Mouse (Mus musculus) limb, embryonic 14.5 days (tissue): ENCODE data around the gene Sec22c. TPM values are rescaled to one million over a fixed set of nuclear protein-coding genes. Genes with fewer than 3 reads are reported as not detected.

Experiments used
- ATAC-seq: fragments of 200-750 bp; cut with Nextera tagmentation; 2 replicates; pipeline ENCODE4 v1.8.0; 2017; ENCODE audit warnings: low read depth, moderate number of reproducible peaks, moderate TSS enrichment; ENCODE audit not compliant: low FRiP score
- DNase-seq: peaks from one replicate; pipeline ENCODE4 v3.0.0-alpha.2; 2015; ENCODE audit warnings: low spot score
- H3K27ac ChIP-seq: fragments of 300-500 bp; sonication (generic); replicated peaks from 2 replicates; pipeline ENCODE4 v1.5.1; 2014; ENCODE audit warnings: low read depth, mild to moderate bottlenecking, low read length, moderate library complexity, mixed read lengths
- H3K27me3 ChIP-seq: fragments of 300-500 bp; sonication (generic); 2 replicates; pipeline ENCODE4 v1.6.1; 2014; ENCODE audit warnings: low read length, mixed read lengths; ENCODE audit not compliant: control insufficient read depth, insufficient read depth
- H3K36me3 ChIP-seq: fragments of 300-500 bp; sonication (generic); 2 replicates; pipeline ENCODE4 v1.6.1; 2014; ENCODE audit warnings: mild to moderate bottlenecking, low read length, moderate library complexity, mixed read lengths; ENCODE audit not compliant: control insufficient read depth, insufficient read depth
- H3K4me1 ChIP-seq: fragments of 300-500 bp; sonication (generic); 2 replicates; pipeline ENCODE4 v1.6.1; 2014; ENCODE audit warnings: antibody characterized with exemption, low read length, mixed read lengths; ENCODE audit not compliant: control insufficient read depth, insufficient read depth
- H3K4me2 ChIP-seq: fragments of 300-500 bp; sonication (generic); replicated peaks from 2 replicates; pipeline ENCODE4 v1.6.1; 2014; ENCODE audit warnings: low read depth, mild to moderate bottlenecking, low read length, moderate library complexity; ENCODE audit not compliant: severe bottlenecking
- H3K4me3 ChIP-seq: fragments of 300-500 bp; sonication (generic); replicated peaks from 2 replicates; pipeline ENCODE4 v1.5.1; 2014; ENCODE audit warnings: low read length
- H3K9ac ChIP-seq: fragments of 300-500 bp; sonication (generic); 2 replicates; pipeline ENCODE4 v1.6.1; 2014; ENCODE audit warnings: mild to moderate bottlenecking, low read depth, low read length, moderate library complexity; ENCODE audit not compliant: severe bottlenecking
- H3K9me3 ChIP-seq: fragments of 300-500 bp; sonication (generic); 2 replicates; pipeline ENCODE4 v1.6.1; 2016; ENCODE audit warnings: low read length; ENCODE audit not compliant: control insufficient read depth
- POLR2A ChIP-seq: fragments of 200-500 bp; IDR thresholded peaks from 2 replicates; pipeline ENCODE4 v1.8.0; 2012; ENCODE audit warnings: inconsistent platforms, mild to moderate bottlenecking, moderate library complexity, borderline replicate concordance; ENCODE audit not compliant: insufficient read depth, insufficient read length; ENCODE audit errors: extremely low read depth
- WGBS: fragments of 180-500 bp; shearing (Covaris S2); extraction: QIAGEN DNeasy Blood & Tissue Kit; methylation state at CpG from one replicate; pipeline ENCODE4 v1.1.7; 2014; 5-methylcytosine and 5-hydroxymethylcytosine counted together
- polyA plus RNA-seq, 2 experiments: library from polyadenylated mRNA; depleted of rRNA in 1 of 2; stranded (reverse) in 1 of 2; unstranded in 1 of 2; fragments of >200 nt; fragmentation: Nextera tagmentation in 1 of 2; extraction: Ambion mirVana in 1 of 2; gene quantifications; 2 replicates each; pipeline versions ENCODE4 v1.2.1 to v1.2.3; 2012 to 2014

Gene Sec22c
- polyA plus RNA-seq, 2 experiments: 10.8 to 11.4 TPM

DNA sequence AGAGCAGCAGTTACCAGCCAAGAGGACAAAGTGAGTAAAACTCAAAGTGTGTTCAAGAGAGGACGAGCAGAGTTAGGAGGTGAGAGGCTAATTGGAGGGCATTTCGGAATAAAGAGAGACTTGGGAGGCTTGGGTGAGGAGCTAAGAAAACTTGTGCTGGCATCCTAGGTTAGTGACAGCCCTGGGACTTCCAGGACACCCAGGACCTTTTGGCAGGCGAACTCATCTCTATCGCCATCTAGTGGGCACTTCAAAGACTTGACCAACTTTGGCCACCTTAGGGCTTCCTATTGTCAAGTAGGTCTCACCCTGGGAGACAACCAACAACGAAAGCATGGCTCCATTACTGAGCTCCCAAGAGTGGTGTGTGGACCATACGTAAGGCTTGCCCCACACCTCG is 34.0 kb downstream of the Sec22c start:
- Histone ChIP-seq H3K27ac (no peak overlapping the region), H3K36me3 (no peaks in the 10 kb centered on the region), H3K4me2 (no peak overlapping the region), H3K4me3 (no peak overlapping the region), H3K4me1 (no peaks in the 10 kb centered on the region), H3K9ac (no peak overlapping the region), H3K27me3 (no peaks in the 10 kb centered on the region; the same call in 1 of the 2 replicates), H3K9me3 (no peaks in the 10 kb centered on the region)
- DNase-seq (peak; percentile 59), ATAC-seq (no peak)
- 26% methylated on average over 7 of the region's 7 CpGs for WGBS
- TF ChIP-seq POLR2A: no peak

- no peak for TF ChIP-seq POLR2A
- Histone ChIP-seq H3K36me3 (no peaks in the 10 kb centered on the region), H3K27ac (no peak overlapping the region), H3K27me3 (no peaks in the 10 kb centered on the region; the same call in 1 of the 2 replicates), H3K4me2 (peak overlapping the region; percentile 57), H3K4me1 (no peaks in the 10 kb centered on the region), H3K9ac (peak overlapping the region; percentile 43), H3K4me3 (peak overlapping the region; percentile 28), H3K9me3 (no peaks in the 10 kb centered on the region)
- ATAC-seq: peak; percentile 63; the same call in 1 of the 2 replicates
- 2% methylated on average over 23 of the region's 28 CpGs for WGBS
- DNase-seq: peak; percentile 47
Measured at GRCm38 (mm10) chr9:121669348-121669791, 35.9 kb downstream of the Sec22c start.

- ATAC-seq (no peak; the same call in 1 of the 2 replicates), DNase-seq (no peak)
- TF ChIP-seq POLR2A: no peak
- Histone ChIP-seq H3K27ac (no peak overlapping the region), H3K27me3 (no peaks in the 10 kb centered on the region; the same call in 1 of the 2 replicates), H3K4me3 (no peak overlapping the region), H3K4me2 (no peak overlapping the region), H3K36me3 (no peaks in the 10 kb centered on the region), H3K9me3 (no peaks in the 10 kb centered on the region), H3K4me1 (no peaks in the 10 kb centered on the region), H3K9ac (no peak overlapping the region)
- 72% methylated on average over 11 of the region's 11 CpGs for WGBS
Measured at GRCm38 (mm10) chr9:121667822-121668221, 37.5 kb downstream of the Sec22c start.

DNA sequence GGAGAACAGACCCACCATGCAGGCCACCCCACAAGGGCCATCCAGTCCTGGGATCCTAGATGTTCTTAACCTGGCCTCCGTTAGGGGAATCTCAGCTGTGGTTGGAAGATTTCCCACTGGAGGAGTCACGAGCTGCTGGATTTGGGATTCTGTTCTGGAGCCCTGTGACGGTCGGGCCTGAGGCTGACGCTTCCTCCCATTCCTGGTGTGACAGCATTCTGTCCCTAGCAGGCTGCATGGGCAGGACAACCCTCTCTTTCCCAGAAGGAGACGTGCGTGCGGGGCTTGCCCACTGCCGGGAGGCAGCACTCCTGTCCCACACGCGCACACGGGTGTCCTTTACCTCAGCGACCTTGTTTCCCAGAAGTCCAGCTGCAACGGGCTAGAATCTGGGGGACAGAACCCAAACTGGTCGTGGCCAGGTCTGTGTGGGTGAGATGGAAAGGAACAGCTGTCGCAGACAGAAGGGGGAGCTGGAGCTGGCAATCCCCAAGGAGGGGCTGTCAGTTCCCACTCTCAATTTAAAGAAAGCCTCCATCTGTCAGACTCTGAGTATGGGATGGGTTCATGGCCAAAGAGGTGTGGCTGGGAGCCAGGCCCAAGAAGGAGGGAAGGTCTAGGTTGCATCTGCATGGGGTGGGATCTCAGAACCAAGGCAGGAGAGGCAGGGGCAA is 38.2 kb downstream of the Sec22c start:
- DNase-seq: no peak
- no peaks in the 10 kb centered on the region for H3K36me3 ChIP-seq
- no peak overlapping the region for H3K27ac ChIP-seq
- TF ChIP-seq POLR2A: no peak
- 66% methylated on average over 16 of the region's 16 CpGs for WGBS
- ATAC-seq: no peak
- H3K4me3 ChIP-seq: no peak overlapping the region
- no peaks in the 10 kb centered on the region; the same call in 1 of the 2 replicates for H3K27me3 ChIP-seq
- no peak overlapping the region for H3K4me2 ChIP-seq
- H3K9ac ChIP-seq: no peak overlapping the region
- H3K4me1 ChIP-seq: no peaks in the 10 kb centered on the region
- H3K9me3 ChIP-seq: no peaks in the 10 kb centered on the region

- Histone ChIP-seq H3K4me2 (no peak overlapping the region), H3K27ac (no peak overlapping the region), H3K4me1 (no peaks in the 10 kb centered on the region), H3K4me3 (no peak overlapping the region), H3K9ac (no peak overlapping the region), H3K36me3 (no peaks in the 10 kb centered on the region), H3K27me3 (no peaks in the 10 kb centered on the region; the same call in 1 of the 2 replicates), H3K9me3 (no peaks in the 10 kb centered on the region)
- no peak for TF ChIP-seq POLR2A
- 83% methylated on average over 5 of the region's 5 CpGs for WGBS
- DNase-seq (no peak), ATAC-seq (no peak)
Measured at GRCm38 (mm10) chr9:121664104-121664503, 41.2 kb downstream of the Sec22c start.

- no peak for TF ChIP-seq POLR2A
- ATAC-seq (no peak), DNase-seq (no peak)
- Histone ChIP-seq H3K4me1 (no peaks in the 10 kb centered on the region), H3K27me3 (no peaks in the 10 kb centered on the region), H3K4me3 (no peak overlapping the region), H3K9me3 (no peaks in the 10 kb centered on the region), H3K4me2 (no peak overlapping the region), H3K9ac (no peak overlapping the region), H3K27ac (no peak overlapping the region), H3K36me3 (no peaks in the 10 kb centered on the region)
- 72% methylated on average over 6 of the region's 6 CpGs for WGBS
Measured at GRCm38 (mm10) chr9:121663467-121663866, 41.8 kb downstream of the Sec22c start.
